Mouse (Mus musculus) layer of hippocampus, adult 9-10 months (tissue): ENCODE measurements around the gene Dusp6.

Source experiments
- DNase-seq: peaks from one replicate; pipeline ENCODE4 v3.0.0; 2022; ENCODE audit warnings: low spot score

The Dusp6 gene

GRCm38 (mm10) chr10:99246797-99247508, 16.1 kb upstream of the Dusp6 start:
- no peak for DNase-seq

DNA sequence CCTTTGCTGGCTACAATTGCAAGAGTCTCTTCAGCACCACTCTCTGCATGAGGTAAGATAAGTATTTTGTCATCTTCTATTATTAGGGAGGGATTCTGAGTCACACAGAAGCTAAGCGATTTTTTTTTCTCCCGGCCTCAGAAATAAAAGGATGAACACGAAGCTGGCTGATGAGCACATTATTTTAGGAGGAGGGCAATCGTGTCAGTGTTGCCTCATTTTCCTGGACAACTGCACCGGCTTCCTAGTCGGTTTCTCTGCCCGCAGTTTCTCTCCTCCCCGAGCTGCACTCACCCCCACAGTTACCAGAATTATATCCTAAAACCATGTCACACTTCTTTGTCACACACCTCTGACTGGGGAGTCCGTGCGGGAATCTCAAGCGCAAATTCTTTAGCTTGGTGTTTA, 12.2 kb upstream of the Dusp6 start:
- no peak for DNase-seq

- no peak for DNase-seq
These were observed 9.6 kb upstream of the Dusp6 start for GRCm38 (mm10) chr10:99253412-99253811.

GRCm38 (mm10) chr10:99255830-99256570, 7.0 kb upstream of the Dusp6 start:
- no peak for DNase-seq

- no peak for DNase-seq
These were observed 5.5 kb upstream of the Dusp6 start for GRCm38 (mm10) chr10:99257531-99257930.

GRCm38 (mm10) chr10:99259840-99260239, 3.2 kb upstream of the Dusp6 start:
- no peak for DNase-seq

DNA sequence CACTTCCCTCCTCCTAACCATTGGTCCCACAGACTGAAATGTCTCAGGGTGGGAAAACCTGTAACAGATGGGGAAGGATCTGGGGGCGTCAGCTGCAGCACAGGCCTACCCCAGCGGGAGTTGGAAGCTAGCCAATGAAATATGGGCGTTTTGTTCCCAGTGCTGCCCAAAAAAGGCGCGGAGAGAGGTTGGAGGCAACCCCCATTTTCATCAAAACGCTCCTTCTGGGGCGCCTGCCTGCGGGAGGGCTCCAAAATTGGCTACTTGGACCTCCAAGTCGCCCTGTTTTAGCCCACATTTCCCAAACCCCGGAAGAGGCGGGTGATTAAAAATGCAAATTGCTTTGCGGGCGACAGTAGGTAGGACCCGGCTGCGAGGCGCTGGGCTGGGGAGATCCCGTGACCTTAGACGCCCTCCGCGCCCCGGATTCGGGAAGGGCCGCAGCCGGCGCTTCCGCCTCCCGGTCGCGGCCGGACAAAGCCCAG, 1.8 kb upstream of the Dusp6 start:
- DNase-seq: no peak

DNA sequence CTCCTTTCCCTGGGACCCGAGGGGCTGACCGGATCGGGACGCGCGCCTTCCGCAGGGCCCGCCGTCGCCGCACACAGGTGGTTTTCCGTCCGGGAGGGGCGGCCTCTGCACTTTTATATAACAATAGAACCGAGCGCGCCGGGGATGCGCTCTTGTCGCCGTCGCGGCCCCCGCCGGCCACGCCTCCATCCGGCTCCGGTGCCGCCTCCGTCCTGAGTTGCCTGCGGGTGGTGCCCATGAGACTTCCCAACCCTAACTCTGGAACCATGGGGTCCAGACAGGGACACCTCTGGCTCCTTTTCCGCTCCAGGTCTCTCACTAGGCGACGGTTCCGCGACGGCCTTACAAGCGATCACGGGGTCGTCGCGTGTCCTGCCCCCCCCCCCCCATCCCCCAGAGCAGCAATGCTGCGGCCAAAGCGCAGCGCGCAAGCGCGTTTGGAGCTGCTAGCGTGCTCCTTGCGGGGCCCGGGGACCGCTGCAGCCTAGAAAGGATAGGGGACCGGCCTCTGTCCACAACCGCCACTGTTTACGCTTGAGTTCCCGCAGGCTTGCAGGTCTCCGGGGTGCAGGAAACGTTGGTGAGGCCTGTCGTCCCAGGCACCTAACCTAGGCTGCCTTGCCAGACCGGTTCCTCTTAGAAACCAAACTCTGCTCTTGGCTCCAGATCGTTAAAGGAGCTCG, 1.3 kb upstream of the Dusp6 start:
- DNase-seq: no peak

- DNase-seq: no peak
These were observed 638 bp upstream of the Dusp6 start for GRCm38 (mm10) chr10:99262319-99262866.

- DNase-seq: no peak
These were observed 589 bp downstream of the Dusp6 start for GRCm38 (mm10) chr10:99263419-99264221.

DNA sequence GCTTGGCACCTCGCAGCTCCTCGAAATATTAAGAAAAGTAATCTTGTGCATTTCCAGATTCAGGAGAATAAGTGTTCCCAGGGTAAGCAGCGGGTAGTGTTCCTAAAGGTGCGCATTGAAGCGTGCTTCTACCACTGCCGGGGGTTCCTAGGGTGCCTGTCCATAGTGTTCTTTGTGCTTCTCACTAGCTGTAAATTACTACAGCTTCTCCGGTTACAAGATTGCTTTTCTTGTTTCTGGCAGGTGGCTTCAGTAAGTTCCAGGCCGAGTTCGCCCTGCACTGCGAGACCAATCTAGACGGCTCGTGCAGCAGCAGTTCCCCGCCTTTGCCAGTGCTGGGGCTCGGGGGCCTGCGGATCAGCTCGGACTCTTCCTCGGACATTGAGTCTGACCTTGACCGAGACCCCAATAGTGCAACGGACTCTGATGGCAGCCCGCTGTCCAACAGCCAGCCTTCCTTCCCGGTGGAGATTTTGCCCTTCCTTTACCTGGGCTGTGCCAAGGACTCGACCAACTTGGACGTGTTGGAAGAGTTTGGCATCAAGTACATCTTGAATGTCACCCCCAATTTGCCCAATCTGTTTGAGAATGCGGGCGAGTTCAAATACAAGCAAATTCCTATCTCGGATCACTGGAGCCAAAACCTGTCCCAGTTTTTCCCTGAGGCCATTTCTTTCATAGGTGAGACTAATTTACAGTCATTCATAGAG, 1.4 kb downstream of the Dusp6 start:
- no peak for DNase-seq

GRCm38 (mm10) chr10:99265011-99265694, 2.1 kb downstream of the Dusp6 start:
- no peak for DNase-seq

GRCm38 (mm10) chr10:99266025-99266424, 3.0 kb downstream of the Dusp6 start:
- no peak for DNase-seq

GRCm38 (mm10) chr10:99267621-99268020, 4.6 kb downstream of the Dusp6 start:
- no peak for DNase-seq

DNA sequence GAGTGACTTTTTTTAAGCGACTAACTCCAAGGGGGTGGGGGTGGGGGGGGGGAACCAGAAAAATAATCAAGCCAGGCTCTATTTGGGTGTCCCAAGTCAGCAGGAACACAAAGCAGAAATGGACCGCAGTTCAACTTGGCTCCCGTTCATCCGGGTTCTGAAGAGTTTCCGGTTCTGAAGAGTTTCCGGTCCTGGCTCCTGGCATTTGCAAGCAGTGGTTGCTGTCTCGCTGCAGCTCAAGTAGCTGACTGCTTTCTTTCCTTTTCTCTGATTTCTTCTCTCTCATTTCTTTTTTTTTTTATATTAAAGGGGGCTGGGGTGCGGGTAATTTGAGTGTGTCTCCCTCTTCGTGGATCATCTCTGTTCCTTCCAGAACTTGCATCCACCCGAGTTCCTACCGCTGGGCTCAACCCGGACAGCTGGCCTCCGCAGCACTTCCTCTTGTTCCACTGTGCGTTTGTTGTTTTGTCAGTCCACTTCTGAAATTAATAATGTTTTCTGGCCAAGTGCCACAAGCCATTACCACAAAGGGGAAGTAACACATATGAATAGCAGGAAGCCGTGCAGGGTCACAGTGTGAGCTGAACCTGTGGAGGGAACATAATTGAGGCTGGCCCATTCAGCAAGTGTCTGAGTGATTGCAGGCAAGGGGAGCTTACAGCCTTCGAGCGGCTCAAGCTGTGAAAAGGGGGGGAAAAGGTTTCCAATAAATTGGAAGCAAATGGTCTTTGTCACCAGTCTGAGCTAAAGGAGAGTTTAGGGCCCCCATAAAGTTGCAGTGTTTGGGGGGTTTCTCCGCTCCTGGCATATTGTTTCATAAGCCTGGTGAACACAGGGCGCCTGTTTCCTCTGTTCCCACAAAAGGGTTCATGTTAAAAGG, 5.6 kb downstream of the Dusp6 start:
- no peak for DNase-seq

GRCm38 (mm10) chr10:99269301-99269701, 6.3 kb downstream of the Dusp6 start:
- DNase-seq: no peak

DNA sequence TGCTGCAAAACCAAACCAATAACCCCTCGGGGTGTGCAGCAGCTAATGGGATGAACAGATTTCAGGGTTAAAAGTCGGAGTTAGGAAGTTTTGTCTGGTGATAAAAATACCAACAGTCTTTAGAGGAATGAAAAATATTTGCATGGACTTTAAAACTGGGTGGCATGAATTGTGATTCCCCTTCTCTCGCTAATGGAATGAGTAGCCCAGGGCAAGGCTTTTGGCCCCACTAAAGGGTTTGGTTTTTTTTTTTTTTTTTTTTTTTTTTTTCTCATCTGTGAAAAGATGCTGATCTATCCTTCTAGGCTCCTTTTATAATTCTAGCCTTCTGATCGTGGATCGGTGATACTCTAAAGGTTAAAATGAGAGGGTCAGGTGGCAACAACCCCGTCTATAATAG, 6.7 kb downstream of the Dusp6 start:
- DNase-seq: no peak

GRCm38 (mm10) chr10:99270406-99270805, 7.4 kb downstream of the Dusp6 start:
- no peak for DNase-seq

- DNase-seq: no peak
These were observed 8.0 kb downstream of the Dusp6 start for GRCm38 (mm10) chr10:99271016-99271415.
